Mouse (Mus musculus) heart, postnatal 4 days (tissue): Measurements from ENCODE around the gene Atp8a1. TPM values are rescaled to one million over a fixed set of nuclear protein-coding genes. Genes with fewer than 3 reads are reported as not detected.
A peak's percentile ranks its signal among the peaks of the same experiment; 100 is the strongest.

ENCODE experiments used
- DNase-seq: peaks from one replicate; pipeline ENCODE4 v3.0.0; 2021
- total RNA-seq, 2 experiments: library from RNA; stranded (reverse); gene quantifications; 2 replicates each; pipeline ENCODE4 v1.2.3; 2021

Gene Atp8a1
- total RNA-seq, 2 experiments from 2014 or later: 16.3 to 19.4 TPM

DNA sequence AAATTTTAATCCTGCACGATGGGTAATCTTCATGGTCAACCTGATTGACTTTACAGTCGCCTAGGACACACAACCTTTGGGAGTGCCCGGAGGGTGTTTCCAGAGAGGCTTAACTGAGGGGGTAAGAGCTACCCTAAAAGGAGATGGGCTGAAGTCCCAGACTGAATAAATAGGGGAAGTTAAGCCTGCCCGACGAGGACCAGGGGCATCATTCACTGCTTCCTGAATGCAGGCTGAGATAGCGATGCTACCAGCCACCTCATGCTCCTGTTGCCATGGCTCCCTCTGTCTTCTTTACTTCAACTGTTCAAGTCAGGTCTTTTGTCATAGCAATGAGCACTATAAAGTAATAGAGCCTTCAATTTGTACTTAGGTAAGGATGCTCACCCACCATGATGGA is 177.1 kb downstream of the Atp8a1 start:
- no peak for DNase-seq

DNA sequence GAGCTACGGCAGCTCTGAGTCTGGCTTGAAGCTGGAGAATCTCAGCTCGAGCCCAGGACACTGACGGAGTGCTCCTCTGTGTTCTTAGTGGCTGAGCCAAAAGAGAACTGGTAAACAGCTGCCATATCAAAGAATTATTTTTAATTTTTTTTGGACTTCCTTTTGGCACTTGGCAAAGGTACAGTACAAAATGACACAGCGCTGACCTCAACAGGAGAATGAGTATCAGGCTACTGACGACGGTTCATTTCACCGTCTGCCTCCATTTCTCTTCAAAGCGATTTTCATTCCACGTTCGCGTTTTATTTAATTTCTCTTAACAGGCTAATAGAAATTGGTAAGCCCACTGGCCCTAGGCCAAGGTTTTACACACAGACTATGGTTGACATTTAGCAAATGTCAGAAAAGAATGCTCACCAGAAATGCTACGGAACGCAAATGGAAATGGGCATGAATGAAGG is 177.8 kb downstream of the Atp8a1 start:
- DNase-seq: peak; percentile 9

DNA sequence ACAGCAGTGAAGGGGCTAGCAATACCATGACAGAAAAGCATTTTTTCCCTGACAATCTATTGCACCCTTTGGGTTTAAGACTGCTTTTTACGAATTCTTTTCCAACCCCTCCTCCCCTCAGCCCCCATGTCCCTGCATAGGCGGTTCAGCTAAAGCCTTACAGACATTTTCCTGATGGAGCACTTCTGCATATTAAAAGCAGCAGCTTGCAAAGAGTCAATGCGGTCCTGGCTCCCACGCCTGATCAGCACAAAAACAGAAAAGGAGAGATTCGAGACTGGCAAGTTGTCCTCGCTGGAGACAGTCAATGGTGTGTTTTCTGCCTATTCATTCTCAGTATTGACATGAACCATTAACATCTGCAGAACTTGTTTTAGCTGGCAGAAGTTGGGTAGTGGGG is 184.5 kb downstream of the Atp8a1 start:
- no peak for DNase-seq

DNA sequence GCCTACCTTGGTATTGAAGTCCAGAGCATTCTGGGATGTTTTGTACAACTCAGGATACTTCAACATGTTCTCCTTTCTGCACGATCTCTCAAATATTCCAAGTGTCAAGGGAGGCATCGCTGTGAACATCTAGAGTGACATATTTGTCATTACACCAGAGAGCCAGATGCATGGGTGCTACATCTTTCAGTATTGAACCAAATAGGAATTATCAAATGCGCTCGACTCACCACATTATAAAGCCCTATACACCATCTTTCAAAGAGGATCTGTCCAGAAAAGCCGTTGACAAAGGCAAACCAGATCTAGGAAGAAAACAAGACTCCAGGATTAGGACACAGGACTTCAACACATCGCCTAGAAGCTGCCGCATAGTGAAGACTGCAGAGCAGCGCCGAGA is 187.4 kb downstream of the Atp8a1 start:
- no peak for DNase-seq

DNA sequence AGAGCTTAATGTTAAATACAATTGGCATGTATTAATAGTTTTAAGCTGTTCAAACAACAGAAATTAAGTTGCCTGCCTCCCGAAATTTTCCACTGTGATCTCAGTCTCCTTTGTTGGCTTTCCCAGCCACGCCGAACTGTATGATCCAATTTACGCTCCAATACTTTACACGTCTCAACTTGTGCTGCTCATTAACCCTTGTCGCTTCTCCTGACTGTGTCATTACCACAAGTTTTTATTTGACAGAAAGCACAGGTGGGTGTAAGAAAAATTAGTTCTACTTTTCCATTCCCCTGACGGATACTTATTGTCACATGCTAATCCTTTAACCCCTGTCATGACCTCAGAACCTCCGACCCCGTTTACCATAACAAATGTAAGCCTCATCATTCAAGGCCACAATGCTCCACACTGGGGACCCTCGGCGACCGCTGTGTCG is 190.4 kb downstream of the Atp8a1 start:
- no peak for DNase-seq

DNA sequence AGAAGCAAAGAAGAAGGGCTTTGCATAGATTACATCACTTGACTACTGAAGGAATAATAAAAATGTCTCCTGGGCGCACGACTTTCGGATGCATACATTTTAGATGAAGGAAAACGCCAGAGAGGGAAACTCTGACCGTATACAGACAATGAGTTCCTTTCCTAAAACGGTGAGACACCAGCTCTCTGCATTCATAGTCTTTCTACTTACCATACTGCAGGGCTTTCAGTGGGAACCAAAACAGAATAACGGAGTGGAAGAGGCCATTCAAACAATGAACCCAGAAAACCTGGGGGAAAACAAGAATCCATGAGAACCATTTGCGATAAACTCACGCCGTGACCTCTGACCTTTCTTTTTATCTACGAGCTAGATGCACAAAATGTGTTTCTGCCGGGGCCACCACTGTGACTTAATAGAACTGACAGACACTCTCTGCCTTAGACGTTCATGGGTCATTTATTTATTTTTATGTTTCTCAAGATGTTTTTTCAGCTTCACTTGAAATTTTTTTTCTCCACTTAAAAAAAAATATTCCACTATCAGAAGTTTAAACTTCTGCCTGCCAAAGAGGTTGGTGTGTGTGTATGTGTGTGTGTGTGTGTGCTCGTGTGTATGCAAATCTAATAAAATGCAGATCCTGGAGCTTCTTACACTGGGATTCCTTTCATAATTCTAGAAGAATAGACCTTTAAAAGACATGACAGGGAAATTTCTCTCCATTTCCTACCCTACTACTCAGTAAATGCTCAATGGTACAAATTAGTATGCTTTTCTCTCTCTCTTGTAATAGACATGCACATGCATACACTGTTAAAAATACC is 191.3 kb downstream of the Atp8a1 start:
- DNase-seq: no peak

DNA sequence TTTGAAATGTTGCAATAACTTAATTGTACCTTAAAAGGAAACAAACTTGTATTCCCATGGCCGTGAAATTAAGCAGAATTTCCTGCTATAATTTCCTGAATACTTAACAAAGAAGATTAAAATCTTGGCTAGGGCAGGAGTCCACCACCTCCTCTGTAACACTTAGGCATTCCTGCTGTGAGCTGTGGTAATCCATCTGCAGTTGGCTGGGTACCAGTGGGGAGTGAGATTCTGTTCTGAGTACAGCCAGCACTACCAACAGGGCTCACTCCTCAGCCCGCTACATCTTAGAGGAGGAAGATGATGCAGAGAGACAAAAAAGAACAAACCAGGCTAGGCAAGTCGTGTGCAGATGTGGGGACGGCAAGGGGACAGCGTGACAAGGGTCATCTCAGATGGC is 192.7 kb downstream of the Atp8a1 start:
- no peak for DNase-seq

DNA sequence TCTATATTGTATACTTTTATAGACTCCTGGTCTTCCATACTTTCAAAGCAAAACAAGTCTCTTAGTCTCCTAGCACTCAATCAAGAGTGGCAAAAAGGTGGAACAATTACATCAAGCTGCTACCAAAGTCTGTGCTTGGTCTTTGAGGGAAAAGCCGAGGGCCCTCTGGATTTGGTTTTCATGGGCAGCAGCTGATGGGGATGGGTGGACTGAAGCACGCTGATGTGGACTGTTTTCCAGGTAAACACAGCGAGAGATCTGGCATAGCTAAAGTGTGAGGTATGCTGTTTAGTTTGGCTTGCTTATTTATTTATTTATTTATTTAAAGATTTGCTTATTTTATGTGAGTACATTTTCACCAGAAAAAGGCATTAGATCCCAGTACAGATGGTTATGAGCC is 193.7 kb downstream of the Atp8a1 start:
- DNase-seq: no peak

DNA sequence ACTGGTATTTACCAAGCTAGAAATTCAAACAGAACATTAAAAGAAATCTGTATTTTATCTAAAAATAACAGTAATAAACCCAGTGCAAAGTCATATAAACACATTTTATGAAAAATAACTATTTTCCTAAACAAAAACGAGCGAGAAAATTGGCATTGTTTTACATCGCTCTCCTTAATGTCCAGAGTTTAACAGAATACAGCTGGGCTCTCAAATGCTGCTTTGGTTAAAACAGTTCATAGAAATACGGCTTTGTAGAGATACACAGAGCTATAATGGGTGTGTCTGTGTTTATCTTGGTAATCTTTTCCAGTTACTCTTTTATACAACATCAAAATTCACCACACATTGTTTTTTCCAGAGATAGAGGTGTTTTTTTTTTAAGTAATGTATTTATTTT is 194.8 kb downstream of the Atp8a1 start:
- DNase-seq: no peak

DNA sequence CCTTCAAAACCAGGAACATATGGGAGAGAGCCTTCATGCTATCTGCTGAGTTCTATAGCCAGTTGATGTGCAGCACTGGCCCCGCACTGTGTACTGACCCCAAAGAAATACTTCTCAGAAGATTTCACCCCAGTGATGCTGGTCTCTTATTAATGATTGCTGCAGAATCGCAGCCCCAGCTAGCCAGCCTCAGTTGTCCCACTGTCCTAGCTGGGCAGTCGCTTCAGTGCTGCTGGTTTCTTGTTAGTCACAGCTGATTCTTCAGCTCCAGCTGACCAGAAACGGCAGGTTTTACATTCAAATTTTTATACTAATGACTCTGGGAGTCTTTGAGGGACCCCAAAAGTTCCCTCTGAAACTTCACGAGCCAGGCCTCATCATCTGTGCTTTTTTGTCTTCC is 197.2 kb downstream of the Atp8a1 start:
- DNase-seq: no peak

DNA sequence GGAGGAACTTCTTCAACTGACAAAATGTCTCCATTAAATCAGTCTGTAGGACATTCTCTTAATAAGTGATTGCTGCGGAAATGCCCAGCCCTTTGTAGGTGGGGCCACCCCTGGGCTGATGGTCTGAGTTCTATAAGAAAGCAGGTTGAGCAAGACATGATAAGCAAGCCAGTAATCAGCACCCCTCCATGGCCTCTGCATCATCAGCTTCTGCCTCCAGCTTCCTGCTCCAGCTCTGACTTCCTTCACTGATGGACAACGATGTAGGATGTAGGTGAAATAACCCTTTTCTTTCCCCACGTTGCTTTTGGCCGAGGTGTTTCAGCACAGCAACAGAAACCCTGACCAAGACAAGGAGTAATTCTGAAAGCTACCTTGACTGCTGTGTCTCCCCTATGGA is 198.1 kb downstream of the Atp8a1 start:
- DNase-seq: no peak

DNA sequence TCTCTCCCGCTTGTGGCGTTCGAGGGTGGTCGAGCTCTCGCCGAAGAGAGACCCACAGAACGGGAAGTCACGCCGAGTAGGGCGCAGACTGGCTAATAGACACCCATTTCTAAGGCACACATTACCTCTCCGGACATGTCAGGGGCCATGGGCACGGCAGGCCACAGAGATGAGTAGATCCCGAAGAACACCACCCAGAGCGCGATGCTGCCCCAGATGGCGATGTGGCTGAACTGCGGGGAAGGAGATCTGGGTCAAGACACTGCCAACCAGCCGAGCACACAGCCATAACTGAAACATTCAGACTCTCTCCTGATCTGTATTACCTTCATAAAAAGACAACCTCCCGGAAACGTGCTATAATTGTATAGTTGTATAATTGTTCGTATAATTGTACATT is 199.7 kb downstream of the Atp8a1 start:
- peak; percentile 29 for DNase-seq

DNA sequence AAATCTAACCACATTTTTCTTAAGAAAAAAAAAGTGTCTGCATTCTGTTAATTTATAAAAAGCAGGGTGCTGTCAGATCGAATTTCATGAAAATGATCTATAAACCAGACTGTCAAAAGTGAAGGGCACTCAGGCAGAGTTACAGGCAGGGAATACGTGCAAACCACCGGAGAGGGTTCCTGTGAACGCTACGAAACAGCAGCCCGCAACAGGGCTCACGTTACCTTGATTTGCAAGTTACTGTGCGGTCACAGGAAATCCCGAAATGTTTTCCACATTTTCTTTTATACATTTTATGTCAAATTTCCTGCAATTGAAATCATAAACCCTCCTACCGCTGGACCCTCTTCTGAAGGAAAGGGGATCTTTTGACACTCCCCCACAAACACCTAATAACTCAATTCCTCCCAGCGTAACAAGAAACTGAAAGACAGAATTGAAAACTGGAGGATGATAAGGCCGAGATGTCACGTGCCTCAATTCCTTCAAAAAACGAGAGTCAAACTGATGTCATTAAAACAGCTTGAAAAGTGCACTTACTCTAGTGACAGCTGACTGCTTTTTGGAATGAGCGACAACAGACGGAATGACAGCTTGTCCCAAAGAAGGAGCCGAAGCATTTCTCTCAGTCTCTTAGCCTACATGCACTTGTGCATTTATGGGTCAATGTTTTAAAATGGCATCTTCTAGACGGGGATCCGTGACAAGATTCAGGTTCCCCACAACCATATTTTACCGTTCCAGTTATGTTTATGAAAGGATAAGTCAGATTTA is 200.3 kb downstream of the Atp8a1 start:
- DNase-seq: no peak

DNA sequence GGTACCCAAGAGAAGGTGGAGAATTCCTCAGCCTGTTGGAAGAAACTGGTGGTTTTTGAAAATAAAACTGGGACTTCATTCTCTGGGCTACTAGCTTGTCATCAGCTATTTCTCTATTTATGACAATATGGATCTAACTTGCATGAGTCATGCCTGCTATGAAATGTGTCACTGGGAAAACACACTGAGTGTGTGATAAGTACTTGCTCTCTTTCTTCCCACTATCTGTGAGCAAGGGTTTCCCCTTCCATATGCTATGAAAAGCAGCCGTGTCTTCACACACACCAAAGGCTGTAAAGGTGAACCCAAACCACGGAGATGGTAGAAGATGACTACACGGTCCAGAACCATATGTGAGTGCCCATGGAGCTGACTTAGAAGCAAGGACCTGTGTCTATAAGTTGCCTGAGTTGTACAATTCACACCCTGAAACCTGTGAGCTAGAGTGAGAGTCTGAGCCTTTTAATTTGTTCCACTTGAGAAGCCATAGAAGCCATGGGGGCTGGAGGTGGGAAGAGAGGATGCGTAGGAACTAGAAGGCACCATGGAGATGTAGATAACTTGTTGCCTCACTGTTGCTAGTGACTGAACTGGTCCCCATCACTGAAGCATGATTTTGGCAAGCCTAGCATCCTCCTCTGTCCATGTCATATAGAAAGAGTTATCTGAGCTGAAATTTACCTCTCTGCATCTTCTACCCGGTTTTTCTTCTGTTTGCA is 203.5 kb downstream of the Atp8a1 start:
- no peak for DNase-seq

DNA sequence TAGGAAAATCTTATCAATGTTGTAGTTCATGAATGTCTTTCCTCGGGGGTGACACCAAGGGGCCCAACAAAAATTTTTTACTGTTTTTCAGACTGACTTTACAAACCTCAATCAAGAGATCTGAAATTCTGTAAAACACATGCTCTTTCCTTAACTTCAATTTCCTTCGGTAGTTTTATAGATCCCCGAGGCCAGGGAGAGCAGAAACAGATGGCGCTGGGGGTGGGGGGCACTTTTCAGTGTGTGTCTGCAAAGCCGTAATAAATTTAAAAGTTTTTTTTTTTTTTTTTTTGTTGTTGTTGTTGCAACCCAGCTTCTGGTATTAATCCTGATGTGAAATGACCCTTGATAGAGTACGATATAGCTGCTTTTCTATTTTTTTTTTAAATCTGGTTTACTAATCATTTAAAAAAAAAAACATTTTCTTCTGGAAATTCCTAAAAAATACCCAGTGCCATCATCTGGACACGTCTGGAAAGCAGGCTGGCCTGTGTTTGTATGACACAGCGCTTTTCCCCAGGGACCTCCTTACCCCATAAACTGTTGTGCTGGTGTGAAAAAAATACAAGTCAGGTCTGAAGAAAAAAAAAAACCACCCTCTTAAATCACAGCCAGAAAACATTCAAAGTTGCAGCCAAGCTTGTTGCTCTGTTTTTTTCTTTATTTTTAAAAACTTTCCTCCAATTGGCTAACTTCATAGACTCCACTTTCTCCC is 205.7 kb downstream of the Atp8a1 start:
- no peak for DNase-seq

DNA sequence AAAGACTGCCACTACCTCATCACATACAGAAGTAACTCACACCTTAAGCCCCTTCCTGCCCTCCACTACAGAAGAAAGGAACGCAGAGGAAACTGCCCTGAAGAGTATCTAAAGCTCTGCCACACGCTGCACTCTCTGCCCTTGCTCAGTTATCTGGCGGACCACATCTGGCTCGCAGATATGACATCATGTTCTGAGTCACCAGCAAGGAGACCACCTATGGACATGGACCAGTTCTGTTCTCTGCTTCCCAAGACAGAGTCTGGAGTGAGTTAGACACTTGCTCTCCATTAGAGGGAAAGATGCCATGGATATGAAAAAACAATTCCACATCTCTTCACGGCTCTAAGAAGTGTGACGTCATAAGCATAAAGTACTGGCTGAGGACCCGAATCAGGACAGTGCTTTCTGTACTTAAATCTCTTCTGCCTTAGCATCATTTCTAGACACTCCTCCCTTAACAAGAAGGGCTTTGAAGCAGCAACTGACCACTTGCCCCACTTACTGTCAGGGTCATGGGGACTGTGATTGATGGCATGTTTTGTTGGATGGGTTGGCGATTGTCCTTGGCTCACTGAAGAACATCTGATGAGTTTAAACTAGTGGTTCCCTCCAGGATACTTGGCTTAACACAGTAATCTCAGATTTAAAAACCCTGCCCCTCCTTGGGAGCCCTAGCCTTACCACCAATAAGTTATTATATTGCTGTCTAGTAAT is 206.5 kb downstream of the Atp8a1 start:
- no peak for DNase-seq

DNA sequence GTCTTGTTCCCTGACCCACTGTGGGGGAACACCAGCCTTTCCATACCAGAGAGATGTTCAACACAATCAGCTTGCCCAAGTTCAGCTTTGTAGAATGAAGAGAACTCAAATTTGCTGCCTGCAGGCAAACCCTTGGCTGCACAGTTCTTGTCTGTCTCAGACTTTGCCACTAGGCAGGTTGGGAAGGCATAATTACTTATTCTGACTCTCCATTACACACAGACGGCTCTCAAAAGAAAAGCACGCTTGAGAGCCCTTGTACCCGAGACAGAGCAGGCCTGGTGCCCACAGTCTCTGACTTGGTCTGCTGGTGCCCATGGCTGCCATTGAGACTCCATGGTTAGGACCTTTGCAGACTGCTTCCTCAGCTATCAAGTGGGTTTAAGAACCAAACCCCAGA is 212.9 kb downstream of the Atp8a1 start:
- no peak for DNase-seq

DNA sequence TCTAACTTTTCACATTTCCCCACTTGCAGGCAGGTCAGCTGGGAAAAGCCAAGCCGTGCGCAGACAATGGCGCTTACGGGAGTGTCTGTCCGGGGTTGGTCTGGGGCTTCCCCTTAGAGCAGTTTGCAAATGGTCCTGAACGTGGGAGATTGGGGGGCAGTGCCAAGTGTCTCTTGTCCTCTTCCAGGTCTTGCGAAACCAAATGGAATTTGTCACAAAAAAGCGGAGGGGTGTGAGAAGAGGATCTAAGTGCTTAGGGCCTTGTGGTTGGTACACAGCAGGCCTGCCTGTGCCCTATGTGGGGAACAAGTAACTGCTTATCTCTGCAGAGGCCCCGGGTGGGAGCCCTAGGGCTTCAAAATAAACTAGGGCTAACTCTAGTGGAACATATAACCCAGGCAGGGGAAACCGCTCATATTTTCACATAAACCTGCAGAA is 213.4 kb downstream of the Atp8a1 start:
- DNase-seq: no peak

DNA sequence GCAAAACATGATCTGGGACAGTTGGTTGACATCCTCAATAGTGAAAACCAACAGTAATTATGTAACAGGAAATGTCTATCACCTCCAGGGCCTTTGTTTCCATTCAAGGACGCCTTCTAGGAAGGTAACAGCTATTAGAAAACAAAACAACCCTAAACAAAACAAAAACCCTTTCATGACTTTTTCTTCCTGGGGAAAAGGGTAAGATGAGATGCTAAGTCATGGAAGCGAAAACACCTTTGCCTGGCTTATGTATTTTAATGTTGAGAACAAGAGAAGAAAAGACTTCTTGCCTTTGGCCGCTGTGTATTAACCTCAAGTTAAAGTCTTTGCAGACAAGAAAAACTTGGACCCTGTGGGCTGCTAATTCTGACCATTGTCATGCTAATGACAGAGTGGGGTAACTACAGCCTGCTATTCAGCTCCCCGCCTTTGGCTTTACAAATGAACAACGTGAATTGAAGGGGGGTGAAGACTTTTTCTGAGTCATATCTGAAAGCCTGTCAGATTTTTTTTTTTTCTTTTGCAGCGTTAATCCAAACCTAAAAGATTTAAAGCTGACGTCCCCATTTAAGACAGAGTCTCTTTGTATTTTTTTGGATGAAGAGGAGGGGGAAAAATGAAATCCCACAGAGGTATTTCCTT is 214.0 kb downstream of the Atp8a1 start:
- DNase-seq: no peak

DNA sequence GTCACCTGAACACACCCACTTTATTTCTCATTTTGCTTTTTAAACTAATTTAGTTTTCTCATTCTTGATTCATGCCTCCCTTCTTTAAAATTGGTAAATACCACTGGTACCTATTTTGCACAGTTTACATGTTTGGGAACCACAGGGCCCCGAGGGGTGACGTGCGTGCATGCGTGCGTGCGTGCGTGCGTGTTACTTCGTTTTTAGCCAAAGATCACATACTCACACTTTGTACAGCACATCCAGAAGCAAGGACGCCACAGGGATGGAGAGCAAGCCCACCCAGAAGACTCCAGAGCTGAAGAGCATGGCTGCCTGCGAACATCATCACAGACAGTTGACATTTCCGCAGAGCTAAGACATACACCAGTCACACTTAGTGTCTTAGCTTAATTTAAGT is 216.0 kb downstream of the Atp8a1 start:
- DNase-seq: no peak

DNA sequence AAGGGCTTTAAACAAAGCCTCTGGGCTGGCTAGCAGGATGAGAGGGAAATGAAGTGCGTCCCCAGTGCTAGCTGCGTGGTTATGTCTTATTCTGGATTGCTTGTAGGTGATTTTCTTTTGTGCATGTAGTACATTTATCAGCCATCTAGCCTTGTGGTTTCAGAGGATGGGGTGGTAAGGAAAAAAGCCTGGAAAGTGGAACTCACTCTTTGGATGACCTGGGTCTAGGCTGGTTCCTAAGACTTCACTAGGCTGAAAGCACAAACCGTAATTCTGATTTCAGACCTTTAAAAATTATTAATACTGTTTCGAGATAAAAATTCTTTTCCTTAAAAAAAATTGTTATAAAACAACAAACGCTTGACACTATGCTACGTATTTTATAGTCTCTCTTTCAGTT is 217.4 kb downstream of the Atp8a1 start:
- no peak for DNase-seq
